Mouse (Mus musculus): ENCODE measurements around the gene Ulk4. TPM values are rescaled to one million over a fixed set of nuclear protein-coding genes. Genes with fewer than 3 reads are reported as not detected.
"Not testable (repeated sequence)": the region's sequence is repeated elsewhere in the genome, so short reads cannot be mapped to it uniquely, and the experiment has no call there.

The Ulk4 gene
- polyA plus RNA-seq, 1 experiment, result 7.3 TPM

DNA sequence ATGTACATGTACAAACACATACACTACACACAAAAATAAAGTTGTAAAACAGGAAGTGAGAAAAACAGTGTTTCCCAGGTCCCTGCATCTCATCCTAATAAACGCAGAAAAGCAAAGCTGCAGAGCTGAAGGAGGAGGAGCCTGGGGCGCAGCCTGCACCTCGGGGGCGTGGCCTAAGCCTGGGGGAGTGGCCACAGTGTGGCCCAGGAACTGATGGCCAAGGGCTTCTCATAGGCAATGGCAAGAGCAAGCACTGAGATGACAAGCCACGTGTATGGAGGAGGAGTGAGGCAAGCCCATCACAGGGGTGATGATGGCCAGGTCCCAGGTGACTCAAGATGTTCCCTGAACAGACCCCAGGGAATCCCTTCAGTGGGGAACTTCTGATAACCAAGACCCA, 35.2 kb downstream of the Ulk4 start:
- no peak for TF ChIP-seq POLR2A (IDR thresholded peaks at IDR 0.05; ENCODE audit: extremely low read depth, insufficient read depth, low read length)
- TF ChIP-seq CTCF (IDR thresholded peaks at IDR 0.05; ENCODE audit: extremely low read depth, insufficient read depth, low read length), result no peak
- no peak overlapping the region for H3K4me3 ChIP-seq (ENCODE audit: insufficient read depth, low read length)
- H3K4me1 ChIP-seq (ENCODE audit: control insufficient read depth, insufficient read depth, low read length), result no peaks in the 10 kb centered on the region
- H3K27ac ChIP-seq (ENCODE audit: insufficient read depth, low read length), result no peak overlapping the region

DNA sequence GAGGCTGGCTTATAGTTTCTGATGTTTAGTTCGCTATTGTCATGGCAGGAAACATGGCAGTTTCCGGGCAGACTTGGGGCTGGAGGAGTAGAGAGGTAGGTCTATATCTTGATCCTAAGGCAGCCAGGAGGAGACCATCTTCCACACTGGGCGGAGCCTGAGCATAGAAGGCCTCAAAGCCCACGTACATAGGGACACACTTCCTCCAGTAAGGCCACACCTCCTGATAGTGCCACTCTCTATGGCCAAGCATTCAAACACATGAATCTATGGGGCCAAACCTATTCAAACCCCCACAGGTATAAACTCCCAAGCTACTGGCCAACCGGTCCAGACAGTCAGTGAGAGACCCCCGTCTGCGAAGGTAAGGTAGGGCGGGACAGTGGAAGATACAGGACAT, 35.6 kb downstream of the Ulk4 start:
- TF ChIP-seq POLR2A (IDR thresholded peaks at IDR 0.05; ENCODE audit: extremely low read depth, insufficient read depth, low read length), result no peak
- TF ChIP-seq CTCF (IDR thresholded peaks at IDR 0.05; ENCODE audit: extremely low read depth, insufficient read depth, low read length), result no peak
- no peaks in the 10 kb centered on the region for H3K4me1 ChIP-seq (ENCODE audit: control insufficient read depth, insufficient read depth, low read length)

DNA sequence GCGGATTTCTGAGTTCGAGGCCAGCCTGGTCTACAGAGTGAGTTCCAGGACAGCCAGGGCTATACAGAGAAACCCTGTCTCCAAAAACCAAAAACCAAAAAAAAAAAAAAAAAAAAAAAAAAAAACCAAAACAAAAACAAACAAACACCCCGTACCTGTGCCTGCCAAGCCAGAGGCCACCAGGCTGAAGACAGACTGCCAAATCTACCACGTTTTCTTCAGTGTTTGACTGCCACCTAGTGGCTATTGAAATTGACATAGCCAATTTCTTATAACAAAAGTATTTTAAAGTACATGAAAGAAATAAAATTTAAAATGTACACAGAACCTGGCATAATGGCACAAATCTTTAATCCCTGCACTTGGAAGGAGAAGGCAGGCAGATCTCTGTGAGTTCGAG, 36.8 kb downstream of the Ulk4 start:
- peak; percentile 64 for TF ChIP-seq CTCF (IDR thresholded peaks at IDR 0.05; ENCODE audit: extremely low read depth, insufficient read depth, low read length)
- not testable (repeated sequence) for H3K27ac ChIP-seq (ENCODE audit: insufficient read depth, low read length); H3K4me3 ChIP-seq (ENCODE audit: insufficient read depth, low read length); H3K4me1 ChIP-seq (ENCODE audit: control insufficient read depth, insufficient read depth, low read length)

More for the DNA sequence above, 35.6 kb downstream of the Ulk4 start:
- Histone ChIP-seq H3K4me3 (ENCODE audit: insufficient read depth, low read length) (no peak overlapping the region), H3K27ac (ENCODE audit: insufficient read depth, low read length) (no peak overlapping the region)

DNA sequence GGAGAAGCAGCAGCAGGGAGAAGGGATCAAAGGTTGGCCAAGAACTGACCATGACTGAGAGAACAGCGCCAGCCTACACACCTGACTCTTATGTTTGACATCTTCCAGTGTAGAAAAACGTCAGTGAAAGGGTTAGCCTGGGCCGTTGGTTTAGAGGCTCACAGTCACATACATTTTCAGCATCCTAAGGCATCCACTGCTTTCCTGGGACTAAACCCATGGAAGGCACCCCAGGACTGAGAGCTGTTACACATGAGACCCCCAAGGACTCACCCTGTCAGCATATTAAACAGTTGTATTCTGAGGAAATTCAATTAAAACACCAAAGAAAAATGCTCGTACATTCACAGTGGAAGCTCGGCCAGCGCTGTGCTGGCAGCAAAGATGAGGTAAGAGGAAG, 37.4 kb downstream of the Ulk4 start:
- no peak for TF ChIP-seq CTCF (IDR thresholded peaks at IDR 0.05; ENCODE audit: extremely low read depth, insufficient read depth, low read length)
- TF ChIP-seq POLR2A (IDR thresholded peaks at IDR 0.05; ENCODE audit: extremely low read depth, insufficient read depth, low read length), result no peak
- no peaks in the 10 kb centered on the region for H3K4me1 ChIP-seq (ENCODE audit: control insufficient read depth, insufficient read depth, low read length)
- H3K27ac ChIP-seq (ENCODE audit: insufficient read depth, low read length), result no peak overlapping the region
- H3K4me3 ChIP-seq (ENCODE audit: insufficient read depth, low read length), result no peak overlapping the region

DNA sequence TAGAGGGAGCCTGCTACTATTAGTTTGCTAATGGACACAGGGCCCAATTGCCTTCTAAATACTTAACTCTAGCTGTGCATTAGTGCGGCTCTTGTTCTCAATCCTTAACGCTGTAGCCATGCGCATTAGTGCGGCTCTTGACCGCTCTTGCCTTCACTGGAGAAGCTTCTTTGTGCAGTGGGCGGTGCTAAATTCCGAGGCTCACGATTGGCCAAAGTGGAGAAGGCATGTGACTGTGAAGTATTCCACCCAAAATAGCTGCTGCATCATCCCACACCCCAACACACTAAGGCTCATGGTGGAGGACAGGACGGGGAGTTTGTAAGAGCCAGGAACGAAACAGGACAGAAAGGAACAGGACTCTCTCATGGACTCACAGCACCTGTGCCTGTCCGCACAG, 58.4 kb downstream of the Ulk4 start:
- H3K27ac ChIP-seq (ENCODE audit: insufficient read depth, low read length), result no peak overlapping the region
- H3K4me1 ChIP-seq (ENCODE audit: control insufficient read depth, insufficient read depth, low read length), result no peaks in the 10 kb centered on the region
- no peak overlapping the region for H3K4me3 ChIP-seq (ENCODE audit: insufficient read depth, low read length)
- TF ChIP-seq CTCF (IDR thresholded peaks at IDR 0.05; ENCODE audit: extremely low read depth, insufficient read depth, low read length), result no peak
- no peak for TF ChIP-seq POLR2A (IDR thresholded peaks at IDR 0.05; ENCODE audit: extremely low read depth, insufficient read depth, low read length)

DNA sequence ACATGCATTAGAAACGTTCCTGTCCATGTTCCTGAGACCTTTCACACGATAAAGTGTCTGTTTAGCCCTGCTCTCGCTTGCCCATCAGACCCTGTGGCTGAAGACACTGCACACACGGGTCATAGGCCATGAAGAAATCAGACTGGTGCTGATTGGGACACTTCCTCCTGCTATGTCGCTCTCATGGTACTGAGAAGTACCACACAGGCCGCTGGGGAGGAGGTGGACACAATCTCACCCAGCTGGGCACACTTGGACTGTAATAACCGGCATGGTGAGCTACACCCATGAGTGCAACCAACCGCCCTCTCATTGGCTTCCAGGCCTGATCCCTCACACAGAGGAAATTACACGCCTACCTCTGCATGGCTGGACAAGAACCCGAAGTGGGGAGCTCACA, 58.8 kb downstream of the Ulk4 start:
- H3K27ac ChIP-seq (ENCODE audit: insufficient read depth, low read length), result no peak overlapping the region
- TF ChIP-seq POLR2A (IDR thresholded peaks at IDR 0.05; ENCODE audit: extremely low read depth, insufficient read depth, low read length) (no peak), CTCF (IDR thresholded peaks at IDR 0.05; ENCODE audit: extremely low read depth, insufficient read depth, low read length) (no peak)
- no peaks in the 10 kb centered on the region for H3K4me1 ChIP-seq (ENCODE audit: control insufficient read depth, insufficient read depth, low read length)
- no peak overlapping the region for H3K4me3 ChIP-seq (ENCODE audit: insufficient read depth, low read length)

DNA sequence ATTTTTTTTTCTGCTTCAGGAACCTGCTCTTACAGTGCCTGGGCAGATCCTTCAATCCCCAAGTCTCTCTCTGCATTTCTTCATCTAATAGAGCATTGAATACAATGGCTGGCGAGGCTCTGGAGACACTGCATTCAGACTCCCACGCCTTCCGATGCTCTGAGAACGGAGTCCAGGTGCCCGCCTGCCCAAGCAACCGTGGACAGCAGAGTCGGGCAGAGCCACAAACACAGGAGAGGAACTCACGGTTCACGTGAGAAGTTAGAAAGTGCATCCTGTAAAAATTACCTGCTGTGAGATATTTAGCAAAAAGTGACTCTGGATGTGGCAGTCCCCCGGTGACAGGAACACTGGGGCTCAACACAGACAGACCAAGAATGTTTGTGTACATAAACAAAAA, 59.3 kb downstream of the Ulk4 start:
- Histone ChIP-seq H3K27ac (ENCODE audit: insufficient read depth, low read length) (no peak overlapping the region), H3K4me1 (ENCODE audit: control insufficient read depth, insufficient read depth, low read length) (no peaks in the 10 kb centered on the region)
- TF ChIP-seq CTCF (IDR thresholded peaks at IDR 0.05; ENCODE audit: extremely low read depth, insufficient read depth, low read length) (no peak), POLR2A (IDR thresholded peaks at IDR 0.05; ENCODE audit: extremely low read depth, insufficient read depth, low read length) (no peak)

DNA sequence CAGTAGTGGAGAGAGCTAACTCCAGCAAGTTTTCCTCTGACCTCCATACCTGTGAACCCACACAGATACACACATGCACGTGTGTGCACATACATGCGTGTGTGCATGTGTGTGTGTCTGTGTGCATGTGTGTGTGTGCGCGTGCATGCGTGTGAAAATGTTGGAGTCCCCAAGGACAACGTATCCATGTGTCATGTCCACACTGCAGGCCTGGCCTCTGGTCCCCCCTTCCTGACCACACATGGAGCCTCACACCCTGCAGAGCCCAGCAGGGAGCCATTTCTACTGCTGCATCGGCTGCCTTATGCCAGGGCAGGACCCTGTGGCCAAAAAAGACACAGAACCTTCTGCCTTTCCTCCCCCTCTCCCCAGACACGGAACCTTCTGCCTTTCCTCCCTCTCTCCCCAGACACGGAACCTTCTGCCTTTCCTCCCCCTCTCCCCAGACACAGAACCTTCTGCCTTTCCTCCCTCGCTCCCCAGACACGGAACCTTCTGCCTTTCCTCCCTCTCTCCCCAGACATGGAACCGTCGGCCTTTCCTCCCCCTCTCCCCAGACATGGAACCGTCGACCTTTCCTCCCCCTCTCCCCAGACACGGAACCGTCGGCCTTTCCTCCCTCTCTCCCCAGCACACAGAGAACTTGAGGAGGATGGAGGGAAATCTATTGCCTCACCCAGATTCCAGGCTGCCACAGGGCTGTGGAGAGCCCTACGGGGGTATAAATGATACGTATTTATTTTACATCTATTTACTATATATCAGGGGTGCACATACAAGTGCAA, 60.3 kb downstream of the Ulk4 start:
- Histone ChIP-seq H3K27ac (ENCODE audit: insufficient read depth, low read length) (no peak overlapping the region), H3K4me3 (ENCODE audit: insufficient read depth, low read length) (no peak overlapping the region), H3K4me1 (ENCODE audit: control insufficient read depth, insufficient read depth, low read length) (no peaks in the 10 kb centered on the region)
- TF ChIP-seq POLR2A (IDR thresholded peaks at IDR 0.05; ENCODE audit: extremely low read depth, insufficient read depth, low read length) (peak; percentile 38; the same call in 1 of the 2 replicates), CTCF (IDR thresholded peaks at IDR 0.05; ENCODE audit: extremely low read depth, insufficient read depth, low read length) (no peak)

More for the DNA sequence above, 59.3 kb downstream of the Ulk4 start:
- no peak overlapping the region for H3K4me3 ChIP-seq (ENCODE audit: insufficient read depth, low read length)

DNA sequence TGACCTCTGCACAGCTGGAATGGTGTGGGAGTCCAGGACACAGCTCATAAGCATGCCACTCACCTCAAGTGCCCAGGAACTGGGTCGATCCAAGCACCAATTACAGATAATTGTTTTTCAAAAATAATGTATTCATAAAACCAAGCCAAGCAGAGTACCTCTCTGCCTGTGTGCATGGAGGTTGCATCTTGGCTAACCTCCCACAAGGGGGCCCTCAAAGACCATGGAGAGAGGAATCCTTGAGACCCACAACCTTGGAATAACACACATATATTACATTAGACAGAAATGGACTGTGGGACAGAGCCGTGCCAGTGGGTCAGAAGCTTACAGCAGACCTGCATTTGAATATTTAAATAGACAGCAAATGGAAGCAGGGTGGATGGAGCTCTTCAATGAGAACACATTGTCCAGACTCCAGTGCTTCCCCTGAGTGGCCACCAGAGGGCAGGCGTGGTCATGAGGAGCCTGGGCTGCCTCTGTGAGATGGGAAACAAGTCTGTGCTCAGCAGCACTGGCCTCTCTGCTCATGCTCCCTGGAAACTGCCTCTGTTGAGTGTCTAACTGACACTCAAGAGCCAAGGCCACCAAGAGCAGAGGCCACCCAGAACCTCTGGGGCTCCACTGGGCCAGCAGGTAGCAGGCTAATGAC, 61.5 kb downstream of the Ulk4 start:
- Histone ChIP-seq H3K4me1 (ENCODE audit: control insufficient read depth, insufficient read depth, low read length) (no peaks in the 10 kb centered on the region), H3K4me3 (ENCODE audit: insufficient read depth, low read length) (no peak overlapping the region), H3K27ac (ENCODE audit: insufficient read depth, low read length) (no peak overlapping the region)
- TF ChIP-seq CTCF (IDR thresholded peaks at IDR 0.05; ENCODE audit: extremely low read depth, insufficient read depth, low read length) (peak; percentile 75), POLR2A (IDR thresholded peaks at IDR 0.05; ENCODE audit: extremely low read depth, insufficient read depth, low read length) (no peak)

DNA sequence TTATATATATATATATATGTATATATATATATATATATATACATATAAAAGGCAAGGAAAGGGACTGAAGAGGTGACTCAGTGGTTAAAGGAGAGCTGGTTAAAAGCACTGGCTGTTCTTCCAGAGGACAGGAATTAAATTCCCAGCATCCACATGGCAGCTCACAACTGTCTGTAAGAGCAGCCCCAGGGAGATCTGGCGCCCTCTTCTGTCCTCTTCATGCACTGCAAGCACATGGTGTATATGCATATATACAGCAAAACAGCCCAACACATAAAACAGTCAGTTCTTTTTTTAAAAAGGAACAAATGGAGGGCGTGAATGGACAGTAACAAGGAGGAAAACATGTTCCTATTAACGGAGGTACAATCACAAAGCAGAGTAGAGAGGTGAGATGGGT, 64.7 kb downstream of the Ulk4 start:
- TF ChIP-seq POLR2A (IDR thresholded peaks at IDR 0.05; ENCODE audit: extremely low read depth, insufficient read depth, low read length), result no peak
- TF ChIP-seq CTCF (IDR thresholded peaks at IDR 0.05; ENCODE audit: extremely low read depth, insufficient read depth, low read length), result 0 out of 2 replicates have a peak, but pooled peaks have one; percentile 12
- Histone ChIP-seq H3K27ac (ENCODE audit: insufficient read depth, low read length) (no peak overlapping the region), H3K4me1 (ENCODE audit: control insufficient read depth, insufficient read depth, low read length) (no peaks in the 10 kb centered on the region), H3K4me3 (ENCODE audit: insufficient read depth, low read length) (no peak overlapping the region)
